Mouse (Mus musculus) urinary bladder, postnatal 10 days (tissue): ENCODE results near the gene Crtc2.
"Not testable (repeated sequence)": the region's sequence is repeated elsewhere in the genome, so short reads cannot be mapped to it uniquely, and the experiment has no call there.

Experiments
- DNase-seq: peaks from one replicate; pipeline ENCODE4 v3.0.0; 2022; ENCODE audit warnings: low spot score

The Crtc2 gene

GRCm38 (mm10) chr3:90242984-90243775 is 10.8 kb upstream of the Crtc2 start, which contains the start of gene Creb3l4:
Creb3l4 (minus strand) TSS chr3:90243512.
- DNase-seq: no peak

GRCm38 (mm10) chr3:90245406-90245805 is 8.6 kb upstream of the Crtc2 start:
- DNase-seq: no peak

- no peak for DNase-seq
Measured at GRCm38 (mm10) chr3:90247630-90247959, 6.4 kb upstream of the Crtc2 start.

- DNase-seq: peak; percentile 71
Measured at GRCm38 (mm10) chr3:90247960-90248745, 5.8 kb upstream of the Crtc2 start, which contains the start of gene Slc39a1. Slc39a1 (plus strand) TSS chr3:90248172.

GRCm38 (mm10) chr3:90248746-90249100 is 5.2 kb upstream of the Crtc2 start:
- DNase-seq: no peak

- no peak for DNase-seq
Measured at GRCm38 (mm10) chr3:90250791-90251190, 3.2 kb upstream of the Crtc2 start.

- DNase-seq: not testable (repeated sequence)
Measured at GRCm38 (mm10) chr3:90251731-90252226, 2.2 kb upstream of the Crtc2 start.

GRCm38 (mm10) chr3:90252659-90253058 is 1.3 kb upstream of the Crtc2 start:
- not testable (repeated sequence) for DNase-seq

GRCm38 (mm10) chr3:90253174-90253573 is 789 bp upstream of the Crtc2 start:
- DNase-seq: not testable (repeated sequence)

- DNase-seq: no peak
Measured at GRCm38 (mm10) chr3:90254419-90255193, 643 bp downstream of the Crtc2 start.

GRCm38 (mm10) chr3:90255194-90255565 is 1.2 kb downstream of the Crtc2 start:
- no peak for DNase-seq

- no peak for DNase-seq
Measured at GRCm38 (mm10) chr3:90255784-90256353, 1.9 kb downstream of the Crtc2 start.

- no peak for DNase-seq
Measured at GRCm38 (mm10) chr3:90256731-90257530, 3.0 kb downstream of the Crtc2 start.

- no peak for DNase-seq
Measured at GRCm38 (mm10) chr3:90258521-90258920, 4.6 kb downstream of the Crtc2 start.

GRCm38 (mm10) chr3:90263121-90263771 is 9.3 kb downstream of the Crtc2 start:
- no peak for DNase-seq

- no peak for DNase-seq
Measured at GRCm38 (mm10) chr3:90264687-90265033, 10.7 kb downstream of the Crtc2 start.

- peak; percentile 85 for DNase-seq
Measured at GRCm38 (mm10) chr3:90265034-90265931, 11.3 kb downstream of the Crtc2 start, which contains the start of gene Dennd4b. Dennd4b (plus strand) TSS chr3:90265185.

- no peak for DNase-seq
Measured at GRCm38 (mm10) chr3:90265932-90266741, 12.2 kb downstream of the Crtc2 start.
